Mouse (Mus musculus): ENCODE results near the gene 4930502E18Rik.

DNA sequence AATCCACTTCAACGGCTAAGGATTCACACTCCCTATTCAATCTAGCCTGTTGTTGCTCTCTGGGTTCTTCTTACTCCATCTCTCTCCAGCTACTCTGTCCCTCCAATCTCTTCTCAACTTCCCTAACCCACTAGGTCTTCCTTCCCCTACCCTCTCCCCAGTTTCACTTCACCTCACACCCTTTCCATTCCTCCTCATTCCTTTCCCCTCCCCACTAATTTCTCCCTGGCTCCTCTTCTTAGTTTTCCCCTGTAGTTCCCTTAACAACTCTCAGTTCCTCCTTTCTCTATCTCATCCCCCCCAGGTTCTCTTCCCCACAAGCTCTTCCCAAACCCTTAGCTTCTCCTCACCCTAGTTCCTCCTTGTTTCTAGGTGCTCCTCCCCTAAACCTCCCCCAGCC, 28.2 kb downstream of the 4930502E18Rik start:
- TF ChIP-seq CTCF (IDR thresholded peaks at IDR 0.05 in 2 of 3, conservative IDR thresholded peaks at IDR 0.05 in 1 of 3; ENCODE audit: control insufficient read depth in 1 of 3, insufficient read depth in 1 of 3, low read depth in 2 of 3, low read length in 3 of 3, poor library complexity in 1 of 3, severe bottlenecking in 1 of 3) (no peak), MAFK (IDR thresholded peaks at IDR 0.05; ENCODE audit: borderline replicate concordance, low read depth, low read length) (no peak), MAX (IDR thresholded peaks at IDR 0.05; ENCODE audit: low read length) (no peak), TBP (IDR thresholded peaks at IDR 0.05; ENCODE audit: low read depth, low read length) (no peak), GATA1 (IDR thresholded peaks at IDR 0.05; ENCODE audit: low read depth, low read length) (no peak), POLR2AphosphoS5 (IDR thresholded peaks at IDR 0.05; ENCODE audit: borderline replicate concordance, low read depth, low read length) (no peak)
